Mouse (Mus musculus) midbrain, postnatal 0 days (tissue): Measurements from ENCODE around the gene Whrn. TPM values are rescaled to one million over a fixed set of nuclear protein-coding genes. Genes with fewer than 3 reads are reported as not detected.

Experiments
- ATAC-seq: fragments of 200-750 bp; cut with Nextera tagmentation; 2 replicates; pipeline ENCODE4 v1.8.0; 2017; ENCODE audit warnings: moderate number of reproducible peaks, mild to moderate bottlenecking, moderate TSS enrichment, moderate library complexity; ENCODE audit not compliant: low FRiP score
- DNase-seq: peaks from one replicate; pipeline ENCODE4 v3.0.0-alpha.2; 2015; ENCODE audit warnings: low spot score
- H3K27ac ChIP-seq: fragments of 300-500 bp; sonication (generic); 2 replicates; pipeline ENCODE4 v1.5.1; 2014; ENCODE audit warnings: low read depth, mild to moderate bottlenecking, low read length, mixed read lengths
- H3K27me3 ChIP-seq: fragments of 300-500 bp; sonication (generic); 2 replicates; pipeline ENCODE4 v1.6.1; 2014; ENCODE audit warnings: low read length, control low read depth, mixed read lengths; ENCODE audit not compliant: insufficient read depth
- H3K36me3 ChIP-seq: fragments of 300-500 bp; sonication (generic); 2 replicates; pipeline ENCODE4 v1.6.1; 2014; ENCODE audit warnings: low read length, control low read depth, mixed read lengths; ENCODE audit not compliant: insufficient read depth
- H3K4me1 ChIP-seq: fragments of 300-500 bp; sonication (generic); 2 replicates; pipeline ENCODE4 v1.6.1; 2014; ENCODE audit warnings: mild to moderate bottlenecking, control low read depth, antibody characterized with exemption, low read length, mixed read lengths; ENCODE audit not compliant: insufficient read depth
- H3K4me2 ChIP-seq: fragments of 300-500 bp; sonication (generic); 2 replicates; pipeline ENCODE4 v1.6.1; 2014; ENCODE audit warnings: low read depth, mild to moderate bottlenecking, low read length, mixed read lengths; ENCODE audit not compliant: poor library complexity, severe bottlenecking
- H3K4me3 ChIP-seq: fragments of 300-500 bp; sonication (generic); 2 replicates; pipeline ENCODE4 v1.5.1; 2014; ENCODE audit warnings: low read depth, mild to moderate bottlenecking, low read length, moderate library complexity
- H3K9ac ChIP-seq: fragments of 300-500 bp; sonication (generic); replicated peaks from 2 replicates; pipeline ENCODE4 v1.6.1; 2014; ENCODE audit warnings: mild to moderate bottlenecking, low read length, moderate library complexity, mixed read lengths; ENCODE audit not compliant: poor library complexity, severe bottlenecking
- H3K9me3 ChIP-seq: fragments of 300-500 bp; sonication (generic); 2 replicates; pipeline ENCODE4 v1.6.1; 2016; ENCODE audit warnings: low read length, control low read depth
- CTCF ChIP-seq: IDR thresholded peaks from 2 replicates; pipeline ENCODE4 v1.5.1; 2016; ENCODE audit warnings: antibody characterized with exemption, mild to moderate bottlenecking
- WGBS: fragments of 180-500 bp; shearing (Covaris S2); extraction: QIAGEN DNeasy Blood & Tissue Kit; methylation state at CpG from one replicate; pipeline ENCODE4 v1.1.7; 2014; 5-methylcytosine and 5-hydroxymethylcytosine counted together
- polyA plus RNA-seq: library from polyadenylated mRNA; unstranded; fragments of >200 nt; fragmentation: Nextera tagmentation; extraction: Ambion mirVana; gene quantifications from 2 replicates; pipeline ENCODE4 v1.2.1, GENCODE M21; 2015
- total RNA-seq: library from RNA; depleted of rRNA; stranded (reverse); fragments of >200 nt; gene quantifications from 2 replicates; pipeline ENCODE4 v1.2.3, GENCODE M21; 2014

The Whrn gene
- total and polyA plus RNA-seq, 2 experiments from 2014 or later = 3.5 to 14.5 TPM

- H3K4me2 ChIP-seq = no peak overlapping the region
- TF ChIP-seq CTCF = no peak
- H3K36me3 ChIP-seq = no peaks in the 10 kb centered on the region
- H3K9ac ChIP-seq = no peak overlapping the region
- H3K4me1 ChIP-seq = no peaks in the 10 kb centered on the region
- DNase-seq (no peak), ATAC-seq (no peak)
- no peaks in the 10 kb centered on the region for H3K9me3 ChIP-seq
- no peak overlapping the region for H3K4me3 ChIP-seq
- H3K27ac ChIP-seq = no peak overlapping the region
- no peaks in the 10 kb centered on the region for H3K27me3 ChIP-seq
- 17% methylated on average over 2 of the region's 2 CpGs for WGBS
Measured at GRCm38 (mm10) chr4:63474439-63474838, 21.4 kb downstream of the Whrn start.

GRCm38 (mm10) chr4:63467338-63467737 is 28.5 kb downstream of the Whrn start:
- TF ChIP-seq CTCF = no peak
- no peaks in the 10 kb centered on the region for H3K9me3 ChIP-seq
- no peak overlapping the region for H3K27ac ChIP-seq
- H3K36me3 ChIP-seq = no peaks in the 10 kb centered on the region
- no peak overlapping the region for H3K4me2 ChIP-seq
- H3K27me3 ChIP-seq = no peaks in the 10 kb centered on the region
- no peak overlapping the region for H3K4me3 ChIP-seq
- DNase-seq (no peak), ATAC-seq (no peak)
- no peak overlapping the region for H3K9ac ChIP-seq
- no peaks in the 10 kb centered on the region for H3K4me1 ChIP-seq
- WGBS = 80% methylated on average over 7 of the region's 10 CpGs

DNA sequence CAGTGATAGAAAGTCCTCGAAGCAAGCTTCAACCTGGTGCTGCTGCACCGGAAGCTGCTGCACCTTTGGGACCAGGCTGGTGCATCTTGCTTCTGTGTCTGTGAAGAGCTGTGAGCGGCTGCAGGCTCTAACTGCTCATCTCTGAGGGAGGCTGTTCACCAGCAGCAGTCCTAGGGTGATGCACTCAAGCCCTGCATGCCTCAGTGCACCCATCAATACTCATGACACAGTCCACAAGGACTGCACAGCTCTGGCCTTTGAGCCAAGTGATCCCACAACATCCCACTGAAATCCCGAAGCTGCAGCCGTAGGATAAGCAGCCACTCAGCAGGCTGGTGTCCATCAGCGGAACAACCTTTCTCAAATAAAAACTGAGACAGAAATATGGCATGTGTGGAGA is 29.6 kb downstream of the Whrn start:
- TF ChIP-seq CTCF = no peak
- ATAC-seq = 0 out of 2 replicates have a peak, but pooled peaks have one; percentile 24
- no peak overlapping the region for H3K4me3 ChIP-seq
- H3K9me3 ChIP-seq = no peaks in the 10 kb centered on the region
- no peak overlapping the region for H3K9ac ChIP-seq
- no peak overlapping the region for H3K4me2 ChIP-seq
- 74% methylated on average over 6 of the region's 6 CpGs for WGBS
- no peak for DNase-seq
- H3K27me3 ChIP-seq = no peaks in the 10 kb centered on the region
- H3K27ac ChIP-seq = no peak overlapping the region
- no peaks in the 10 kb centered on the region for H3K4me1 ChIP-seq
- H3K36me3 ChIP-seq = no peaks in the 10 kb centered on the region

DNA sequence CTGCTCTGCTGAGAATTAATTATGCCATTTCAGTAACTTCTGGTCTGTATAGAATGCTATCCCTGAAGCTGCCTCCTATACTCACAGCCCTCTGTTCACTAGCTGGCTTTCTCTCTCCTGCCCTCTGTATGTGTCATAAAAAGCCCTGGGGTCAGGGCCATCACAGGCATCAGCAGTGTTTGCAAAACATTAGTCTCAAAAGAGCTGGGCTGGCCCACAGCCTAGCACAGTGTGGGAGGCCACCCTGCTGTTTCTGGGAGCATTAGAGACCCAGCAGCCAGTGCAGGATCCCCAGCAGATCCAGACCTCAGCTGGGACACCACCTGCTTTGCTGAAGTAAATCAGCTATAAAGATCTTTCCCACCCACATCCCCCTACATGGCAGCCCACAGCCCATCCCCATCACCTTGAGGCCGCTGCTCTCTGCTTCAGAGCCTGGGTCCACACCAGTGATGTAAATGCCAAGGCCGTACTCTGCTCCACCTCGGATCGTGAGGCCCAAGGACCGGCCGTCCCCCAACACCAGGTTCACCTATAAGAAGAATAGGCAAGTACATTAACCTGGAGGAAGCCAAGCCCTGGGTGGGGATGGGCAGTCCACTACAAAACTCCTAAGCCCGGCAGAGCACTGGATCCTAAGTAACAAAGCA is 34.8 kb downstream of the Whrn start:
- no peak for ATAC-seq
- WGBS = 77% methylated on average over 7 of the region's 7 CpGs

DNA sequence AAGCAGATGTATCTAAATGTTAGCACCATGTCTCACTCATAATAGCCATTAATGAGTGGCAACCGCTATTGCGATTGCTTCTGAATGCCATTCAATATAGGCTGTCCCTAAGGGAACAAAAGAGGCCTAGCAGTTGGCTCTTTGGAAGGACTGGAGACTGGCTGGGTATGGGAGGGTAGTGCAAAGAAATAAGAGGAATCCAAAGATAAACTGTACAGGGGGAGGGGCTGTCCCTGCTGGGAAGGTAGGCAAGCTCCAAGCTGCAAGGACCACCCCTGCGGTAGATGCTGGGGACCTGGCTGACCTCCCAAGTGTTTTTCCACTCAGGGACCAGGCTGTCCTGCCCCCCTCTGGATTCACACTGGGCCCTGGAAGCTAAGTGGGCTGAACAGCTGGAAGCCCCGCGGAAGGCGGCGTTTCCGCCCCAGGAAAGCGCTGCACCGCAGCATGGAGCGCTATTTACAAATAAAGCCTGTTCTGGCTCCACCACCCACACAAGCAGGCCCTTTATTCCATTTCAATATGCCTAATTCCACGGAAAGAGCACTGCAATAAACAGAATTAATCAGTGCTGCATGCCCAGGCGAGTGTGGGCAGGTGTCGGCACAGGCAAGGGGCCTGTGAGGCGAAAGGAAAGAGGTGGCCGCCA is 36.5 kb downstream of the Whrn start:
- no peak for TF ChIP-seq CTCF
- H3K27ac ChIP-seq = no peak overlapping the region
- H3K4me2 ChIP-seq = peak overlapping the region; percentile 18; the same call in 1 of the 2 replicates
- H3K4me3 ChIP-seq = no peak overlapping the region
- no peak overlapping the region for H3K9ac ChIP-seq
- 15% methylated on average over 16 of the region's 16 CpGs for WGBS
- peak; percentile 32; the same call in 1 of the 2 replicates for ATAC-seq
- peaks cover 9% of the 10 kb centered on the region; the same call in 1 of the 2 replicates for H3K4me1 ChIP-seq
- H3K9me3 ChIP-seq = no peaks in the 10 kb centered on the region
- DNase-seq = peak; percentile 44
- H3K27me3 ChIP-seq = no peaks in the 10 kb centered on the region
- no peaks in the 10 kb centered on the region for H3K36me3 ChIP-seq

More for the DNA sequence above, 34.8 kb downstream of the Whrn start:
- no peaks in the 10 kb centered on the region for H3K9me3 ChIP-seq
- no peak overlapping the region for H3K4me3 ChIP-seq
- peaks cover 9% of the 10 kb centered on the region; the same call in 1 of the 2 replicates for H3K4me1 ChIP-seq
- H3K27me3 ChIP-seq = no peaks in the 10 kb centered on the region
- no peak for TF ChIP-seq CTCF
- no peak overlapping the region for H3K9ac ChIP-seq
- H3K36me3 ChIP-seq = no peaks in the 10 kb centered on the region
- no peak for DNase-seq
- H3K4me2 ChIP-seq = no peak overlapping the region
- H3K27ac ChIP-seq = no peak overlapping the region

GRCm38 (mm10) chr4:63456547-63456946 is 39.2 kb downstream of the Whrn start:
- H3K27me3 ChIP-seq = no peaks in the 10 kb centered on the region
- WGBS = 68% methylated on average over 5 of the region's 5 CpGs
- no peak overlapping the region for H3K4me3 ChIP-seq
- no peak overlapping the region for H3K27ac ChIP-seq
- no peak overlapping the region for H3K9ac ChIP-seq
- no peaks in the 10 kb centered on the region for H3K36me3 ChIP-seq
- ATAC-seq = no peak
- DNase-seq = no peak
- no peak overlapping the region for H3K4me2 ChIP-seq
- H3K9me3 ChIP-seq = no peaks in the 10 kb centered on the region
- H3K4me1 ChIP-seq = peaks cover 9% of the 10 kb centered on the region; the same call in 1 of the 2 replicates
- no peak for TF ChIP-seq CTCF
